30 mouse cellular contexts compared by ENCODE assay signal in genomic region chr8:111391268-111391667, GRCm38 (mm10). TPM values are rescaled to one million over a fixed set of nuclear protein-coding genes. Genes with fewer than 3 reads are reported as not detected.
DNase-seq lines count a peak whose midpoint lies in the region; ATAC-seq lines count a peak whose summit lies in the region.
"Had no signal": no experiment of that assay in that cellular context is flagged by ENCODE, and none has a peak within 500 bp of the region (broad histone marks: within the 10 kb centered on the region; RNA-seq: fewer than 3 reads in every experiment).

No protein-coding gene starts in this region.

- peak overlapping the region; percentile 30; the same call in 1 of the 2 replicates for H3K4me2 ChIP-seq in stomach, embryonic 16.5 days (ENCODE audit: low read depth, low read length)
- no peak overlapping the region for H3K4me2 ChIP-seq in forebrain, embryonic 15.5 days (replicated peaks)
- H3K4me2 ChIP-seq: embryonic facial prominence, embryonic 15.5 days; forebrain, embryonic 13.5 days; heart, embryonic 15.5 days; intestine, embryonic 15.5 days; limb, embryonic 12.5 days; liver, embryonic 13.5 days; midbrain, embryonic 11.5 days; neural tube, embryonic 13.5 days had no signal

- 23% methylated on average over 3 of the region's 3 CpGs for WGBS in stomach, embryonic 16.5 days
- WGBS in forebrain, embryonic 15.5 days = 21% methylated on average over 3 of the region's 3 CpGs

- no peak overlapping the region for H3K9ac ChIP-seq in stomach, embryonic 16.5 days (ENCODE audit: low read length)
- no peak overlapping the region for H3K9ac ChIP-seq in forebrain, embryonic 15.5 days (replicated peaks)
- H3K9ac ChIP-seq: embryonic facial prominence, embryonic 15.5 days; forebrain, embryonic 13.5 days; heart, embryonic 15.5 days; intestine, embryonic 15.5 days; limb, embryonic 12.5 days; liver, embryonic 13.5 days; neural tube, embryonic 13.5 days had no signal

- no peaks in the 10 kb centered on the region for H3K9me3 ChIP-seq in stomach, embryonic 16.5 days (replicated peaks; ENCODE audit: control insufficient read depth, low read length)
- no peaks in the 10 kb centered on the region for H3K9me3 ChIP-seq in forebrain, embryonic 15.5 days
- H3K9me3 ChIP-seq: embryonic facial prominence, embryonic 10.5 days; embryonic facial prominence, embryonic 15.5 days; forebrain, embryonic 13.5 days; heart, embryonic 10.5 days; heart, embryonic 15.5 days; intestine, embryonic 15.5 days; limb, embryonic 12.5 days; liver, embryonic 13.5 days; neural tube, embryonic 13.5 days had no signal

- no peak overlapping the region for H3K4me3 ChIP-seq in stomach, embryonic 16.5 days (replicated peaks; ENCODE audit: low read length)
- no peak overlapping the region for H3K4me3 ChIP-seq in forebrain, embryonic 15.5 days
- H3K4me3 ChIP-seq: embryonic facial prominence, embryonic 10.5 days; embryonic facial prominence, embryonic 15.5 days; forebrain, embryonic 13.5 days; heart, embryonic 10.5 days; heart, embryonic 15.5 days; intestine, embryonic 15.5 days; left cerebral cortex, adult 2 months; limb, embryonic 12.5 days; liver, embryonic 13.5 days; neural tube, embryonic 13.5 days had no signal

- 0 out of 2 replicates have a peak, but pooled peaks have one; percentile 15 for ATAC-seq in megakaryocyte progenitor cell, adult 5-6 weeks (replicated peaks; ENCODE audit: poor library complexity)
- ATAC-seq in stomach, embryonic 16.5 days (ENCODE audit: insufficient read depth, low FRiP score) = peak; percentile 68
- ATAC-seq in forebrain, embryonic 15.5 days (replicated peaks) = no peak
- ATAC-seq: forebrain, embryonic 13.5 days; hindbrain, embryonic 16.5 days had no signal

- peaks cover 18% of the 10 kb centered on the region for H3K27me3 ChIP-seq in stomach, embryonic 16.5 days (ENCODE audit: control insufficient read depth, insufficient read depth, low read length)
- H3K27me3 ChIP-seq in forebrain, embryonic 15.5 days = peaks cover 53% of the 10 kb centered on the region

- H3K4me1 ChIP-seq in stomach, embryonic 16.5 days (ENCODE audit: control insufficient read depth, insufficient read depth, low read length) = no peaks in the 10 kb centered on the region
- H3K4me1 ChIP-seq in forebrain, embryonic 15.5 days = peaks cover 10% of the 10 kb centered on the region

- H3K36me3 ChIP-seq in stomach, embryonic 16.5 days (ENCODE audit: control insufficient read depth, insufficient read depth, low read length) = no peaks in the 10 kb centered on the region
- no peaks in the 10 kb centered on the region for H3K36me3 ChIP-seq in forebrain, embryonic 15.5 days
- H3K36me3 ChIP-seq: embryonic facial prominence, embryonic 10.5 days; embryonic facial prominence, embryonic 15.5 days; heart, embryonic 10.5 days; heart, embryonic 15.5 days; intestine, embryonic 15.5 days; limb, embryonic 12.5 days; liver, embryonic 13.5 days; neural tube, embryonic 13.5 days had no signal

- DNase-seq in kidney, postnatal 36 days = peak; percentile 7 to 21
- no peak for DNase-seq in kidney, postnatal 10 days
- peak; percentile 33 for DNase-seq in urinary bladder, adult 2 months (ENCODE audit: low spot score)
- no peak for DNase-seq in urinary bladder, postnatal 10 days (ENCODE audit: low spot score)
- DNase-seq: adrenal gland, postnatal 25 days; B cell, adult 2 months; cerebellum, adult 18-20 months; gastrocnemius, postnatal 25 days; liver, embryonic 13.5 days; lung, adult 2 months; lung, postnatal 14 days; right cerebral cortex, postnatal 4 days; thymus, adult 18-20 months; thymus, postnatal 25 days had no signal

- H3K27ac ChIP-seq in stomach, embryonic 16.5 days (ENCODE audit: low read length) = peak overlapping the region; percentile 90
- no peak overlapping the region for H3K27ac ChIP-seq in forebrain, embryonic 15.5 days (replicated peaks)
- H3K27ac ChIP-seq: embryonic facial prominence, embryonic 10.5 days; embryonic facial prominence, embryonic 15.5 days; forebrain, embryonic 13.5 days; heart, embryonic 10.5 days; heart, embryonic 15.5 days; intestine, embryonic 15.5 days; left cerebral cortex, adult 2 months; limb, embryonic 12.5 days; liver, embryonic 13.5 days; neural tube, embryonic 13.5 days had no signal

RNA-seq across cellular contexts. Expression of gene Fa2h, which starts 2.4 kb away (rescaled TPM):
- 38.4 and 47.1 TPM in 2 replicates for polyA plus RNA-seq in urinary bladder, adult 2 months (2012; rRNA removed)
- not detected in 2 replicates for total RNA-seq in megakaryocyte progenitor cell, adult 5-6 weeks (2015)
- total RNA-seq in megakaryocyte progenitor cell, adult 5-6 weeks (2017) = not detected in 2 replicates
- 5.9 and 7.9 TPM in 2 replicates for polyA plus RNA-seq in stomach, embryonic 16.5 days (2015; fragmentation: Nextera tagmentation; extraction: Ambion mirVana)
- not detected in 2 replicates for polyA plus RNA-seq in forebrain, embryonic 15.5 days (2015; fragmentation: Nextera tagmentation; extraction: Ambion mirVana)
- total RNA-seq: megakaryocyte, adult 5-6 weeks had no signal
- polyA plus RNA-seq: embryonic facial prominence, embryonic 10.5 days; forebrain, embryonic 13.5 days; heart, embryonic 10.5 days; heart, embryonic 15.5 days; hindbrain, embryonic 11.5 days; limb, embryonic 12.5 days; liver, embryonic 13.5 days; midbrain, embryonic 11.5 days had no signal

RNA-seq across cellular contexts. Expression of gene Mlkl, which starts 53.3 kb away (rescaled TPM):
- 10.0 and 10.6 TPM in 2 replicates for polyA plus RNA-seq in urinary bladder, adult 2 months (2012; rRNA removed)
- 92.8 and 93.6 TPM in 2 replicates for total RNA-seq in megakaryocyte progenitor cell, adult 5-6 weeks (2015)
- total RNA-seq in megakaryocyte progenitor cell, adult 5-6 weeks (2017) = 78.9 and 88.4 TPM in 2 replicates
- polyA plus RNA-seq in stomach, embryonic 16.5 days (2015; fragmentation: Nextera tagmentation; extraction: Ambion mirVana) = 2.6 and 2.7 TPM in 2 replicates
- 0.33 and 0.56 TPM in 2 replicates for polyA plus RNA-seq in forebrain, embryonic 15.5 days (2015; fragmentation: Nextera tagmentation; extraction: Ambion mirVana)

Comparison
In these comparisons a context has a peak if more than half of its experiments do, and no peak if none do; other contexts are left out.
1. DNase-seq: peak in kidney, postnatal 36 days (2 of 2) and urinary bladder, adult 2 months (single experiment); none in kidney, postnatal 10 days (single experiment) and urinary bladder, postnatal 10 days (single experiment).